Mouse (Mus musculus): ENCODE results near the gene Acat2.
"Not testable (repeated sequence)": the region's sequence is repeated elsewhere in the genome, so short reads cannot be mapped to it uniquely, and the experiment has no call there.

The Acat2 gene

DNA sequence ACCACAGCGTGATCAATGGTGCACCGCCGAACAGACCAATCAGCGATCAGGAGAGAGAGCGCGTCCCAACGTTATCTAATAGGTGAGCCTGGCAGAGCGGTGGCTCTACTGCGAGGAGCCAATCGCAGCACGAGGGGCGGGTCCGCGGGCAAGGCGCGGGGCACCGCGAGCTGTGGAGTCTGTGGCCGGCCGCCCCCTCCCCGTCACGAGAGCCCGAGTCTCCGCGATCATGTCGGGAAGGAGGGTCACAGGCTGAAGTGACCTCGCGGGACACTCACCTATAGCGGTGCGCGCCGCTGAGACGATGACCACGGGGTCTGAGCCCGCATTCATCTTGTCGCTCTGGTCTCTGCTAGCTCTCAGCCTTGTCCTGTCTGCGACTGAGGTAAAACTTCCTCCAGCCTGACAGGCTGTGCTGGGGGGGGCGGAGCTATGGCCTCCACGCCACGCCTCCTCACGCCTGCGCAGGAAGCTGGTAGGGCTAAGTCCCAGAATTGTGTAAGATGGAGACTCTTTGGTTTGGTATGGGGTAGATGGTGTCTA, at the start of gene Acat2:
Acat2 (minus strand) TSS at position 417 of the 543 bp plus-strand sequence.
- DNase-seq (ENCODE audit: low spot score in 2 of 2), result peak; percentile 88 to 95

- no peak for DNase-seq (ENCODE audit: low spot score in 2 of 2)
These were observed 49.3 kb upstream of the Acat2 start for GRCm38 (mm10) chr17:13009887-13010286.

DNA sequence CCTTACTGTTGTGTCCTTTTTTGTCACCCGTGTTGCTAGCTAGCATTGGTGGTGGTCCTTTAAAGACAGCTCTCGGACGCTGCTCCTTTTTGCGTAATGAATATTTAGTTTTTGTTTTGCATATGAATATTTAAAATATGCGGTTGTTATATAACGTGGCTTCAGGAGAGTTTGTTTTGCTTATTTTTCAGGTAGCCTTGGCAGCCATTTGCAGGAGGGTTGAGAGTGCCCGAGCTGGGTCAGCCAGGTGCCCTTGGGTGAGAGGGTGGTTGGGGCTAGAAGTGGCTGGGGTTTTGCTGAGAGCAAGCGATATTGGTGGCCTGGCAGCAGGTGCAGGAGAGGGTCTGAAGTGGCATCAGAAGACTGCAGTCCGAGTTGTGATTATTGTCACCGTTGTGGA, 48.0 kb upstream of the Acat2 start:
- DNase-seq (ENCODE audit: low spot score in 2 of 2), result peak in 1 of 2 experiments; percentile 17

DNA sequence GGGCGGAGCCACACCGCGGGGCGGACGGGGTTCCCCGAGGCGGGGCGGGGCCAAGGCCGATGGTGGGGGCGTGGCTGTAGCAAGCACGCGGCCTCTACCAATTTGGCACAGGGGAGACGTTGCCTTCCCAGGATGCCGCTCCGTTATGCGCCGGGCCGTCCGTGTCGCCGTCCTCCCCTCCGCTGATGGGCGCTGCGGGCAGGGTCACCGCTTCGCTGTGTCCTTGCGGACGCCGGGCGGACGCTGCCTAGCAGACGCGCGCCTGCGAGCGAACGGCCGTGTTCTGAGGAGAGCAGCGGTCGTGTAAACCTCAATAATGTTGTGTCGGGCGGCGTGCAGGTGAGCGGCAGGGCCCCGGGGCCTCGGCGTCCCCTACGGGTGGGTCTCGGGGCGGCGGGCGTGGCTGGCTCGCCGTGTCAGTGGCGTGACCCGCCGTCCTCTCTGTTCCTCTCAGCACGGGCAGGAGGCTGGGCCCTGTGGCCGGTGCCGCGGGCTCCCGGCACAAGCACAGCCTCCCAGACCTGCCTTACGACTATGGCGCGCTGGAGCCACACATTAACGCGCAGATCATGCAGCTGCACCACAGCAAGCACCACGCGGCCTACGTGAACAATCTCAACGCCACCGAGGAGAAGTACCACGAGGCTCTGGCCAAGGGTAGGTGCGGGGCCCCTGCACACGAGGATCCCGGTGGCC, 47.3 kb upstream of the Acat2 start:
- peak; percentile 99 for DNase-seq (ENCODE audit: low spot score in 2 of 2)

- no peak for DNase-seq (ENCODE audit: low spot score in 2 of 2)
These were observed 46.4 kb upstream of the Acat2 start for GRCm38 (mm10) chr17:13006984-13007383.

- DNase-seq (ENCODE audit: low spot score in 2 of 2), result not testable (repeated sequence)
These were observed 46.0 kb upstream of the Acat2 start, which contains the start of gene Sod2 for GRCm38 (mm10) chr17:13006546-13006945. Sod2 (plus strand) TSS chr17:13006846.

DNA sequence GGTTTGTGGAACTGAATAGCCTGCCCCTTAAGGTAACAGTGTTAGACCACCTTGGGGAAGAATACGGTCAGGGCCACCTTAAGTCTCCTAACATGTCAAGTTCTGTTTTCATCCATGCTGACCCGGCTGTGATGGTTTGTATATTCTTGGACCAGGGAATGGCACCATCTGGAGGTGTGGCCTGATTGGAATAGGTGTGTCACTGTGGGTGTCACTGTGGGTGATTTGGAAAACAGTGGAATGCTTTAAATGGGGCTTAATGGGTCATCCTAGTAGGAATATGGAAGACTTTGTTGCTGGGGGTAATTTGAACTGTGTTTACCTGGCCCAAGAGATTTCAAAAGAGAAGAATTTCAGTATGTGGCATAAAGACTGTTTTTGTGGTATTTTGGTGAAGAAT, 43.9 kb upstream of the Acat2 start:
- not testable (repeated sequence) for DNase-seq (ENCODE audit: low spot score in 2 of 2)

DNA sequence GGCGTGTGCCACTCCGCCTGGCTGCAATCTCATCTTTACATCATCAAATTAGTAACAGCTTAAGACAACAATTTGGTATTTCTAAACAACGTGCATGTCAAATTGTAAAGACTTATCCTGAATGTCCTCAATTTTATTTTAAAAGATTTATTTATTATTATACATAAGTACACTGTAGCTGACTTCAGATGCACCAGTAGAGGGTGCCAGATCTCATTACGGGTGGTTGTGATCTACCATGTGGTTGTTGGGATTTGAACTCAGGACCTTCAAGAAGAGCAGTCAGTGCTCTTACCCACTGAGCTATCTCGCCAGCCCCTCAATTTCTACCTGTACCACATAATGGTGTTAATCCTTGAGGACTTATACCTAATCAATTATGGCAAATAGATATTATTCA, 41.7 kb upstream of the Acat2 start:
- not testable (repeated sequence) for DNase-seq (ENCODE audit: low spot score in 2 of 2)

GRCm38 (mm10) chr17:12999069-12999468, 38.5 kb upstream of the Acat2 start:
- DNase-seq (ENCODE audit: low spot score in 2 of 2), result no peak

GRCm38 (mm10) chr17:12997890-12998289, 37.3 kb upstream of the Acat2 start:
- DNase-seq (ENCODE audit: low spot score in 2 of 2), result no peak

GRCm38 (mm10) chr17:12996345-12996744, 35.8 kb upstream of the Acat2 start:
- DNase-seq (ENCODE audit: low spot score in 2 of 2), result no peak

- DNase-seq (ENCODE audit: low spot score in 2 of 2), result no peak
These were observed 33.5 kb upstream of the Acat2 start, which contains the start of gene Wtap for GRCm38 (mm10) chr17:12994069-12994468. Wtap (minus strand) TSS chr17:12994169.

DNA sequence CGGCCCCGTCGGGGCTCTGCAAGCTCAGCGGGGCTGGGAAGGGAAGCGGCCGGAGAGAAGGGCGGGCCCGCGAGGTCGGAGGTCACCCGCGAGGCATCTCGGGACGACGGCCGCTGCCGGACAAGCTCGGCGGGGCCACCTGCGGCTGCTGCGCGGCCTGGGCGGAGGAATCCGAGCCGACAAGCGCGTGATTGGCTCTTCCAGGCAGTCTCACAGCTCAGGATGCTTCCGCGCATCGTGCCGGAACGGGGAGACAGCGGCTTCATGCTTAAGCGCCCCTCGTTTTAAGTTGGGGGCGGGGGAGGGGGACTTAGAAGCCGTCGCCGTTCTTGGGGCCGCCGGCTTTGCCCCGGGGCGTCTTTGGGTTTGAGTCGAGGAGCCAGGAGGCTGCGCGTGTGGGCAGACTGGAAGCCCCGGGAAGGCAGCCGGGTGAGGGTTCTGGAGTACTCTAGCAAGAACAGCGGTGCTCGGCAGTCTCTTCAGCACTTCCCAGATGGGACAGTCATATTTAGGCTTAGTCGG, 32.0 kb upstream of the Acat2 start:
- DNase-seq (ENCODE audit: low spot score in 2 of 2), result peak; percentile 94 to 98

- DNase-seq (ENCODE audit: low spot score in 2 of 2), result peak; percentile 84 to 92
These were observed 31.2 kb upstream of the Acat2 start for GRCm38 (mm10) chr17:12991635-12992358.

DNA sequence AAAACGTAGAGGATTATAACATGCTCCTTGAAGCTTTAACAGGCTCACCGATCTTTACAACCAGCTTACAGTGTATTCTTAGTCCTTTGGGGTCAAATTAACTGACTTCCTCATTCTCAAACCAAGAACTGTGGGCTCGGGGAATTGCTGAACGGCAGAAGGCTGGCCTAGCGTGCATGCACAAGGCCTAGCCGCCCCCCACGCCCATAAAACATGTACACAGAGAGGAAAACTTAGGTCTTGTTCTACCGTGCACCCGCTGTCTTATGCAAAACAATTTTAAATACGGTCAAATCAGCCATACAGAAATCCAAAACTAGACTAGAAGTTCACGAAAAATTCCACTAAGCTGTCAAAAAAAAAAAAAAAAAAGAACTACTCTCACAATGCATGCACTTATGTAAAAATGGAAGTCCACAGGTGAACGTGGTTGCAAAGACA, 30.7 kb upstream of the Acat2 start:
- no peak for DNase-seq (ENCODE audit: low spot score in 2 of 2)

GRCm38 (mm10) chr17:12990567-12991145, 30.1 kb upstream of the Acat2 start:
- no peak for DNase-seq (ENCODE audit: low spot score in 2 of 2)

- not testable (repeated sequence) for DNase-seq (ENCODE audit: low spot score in 2 of 2)
These were observed 27.5 kb upstream of the Acat2 start for GRCm38 (mm10) chr17:12988096-12988495.

GRCm38 (mm10) chr17:12983988-12984387, 23.4 kb upstream of the Acat2 start:
- no peak for DNase-seq (ENCODE audit: low spot score in 2 of 2)

DNA sequence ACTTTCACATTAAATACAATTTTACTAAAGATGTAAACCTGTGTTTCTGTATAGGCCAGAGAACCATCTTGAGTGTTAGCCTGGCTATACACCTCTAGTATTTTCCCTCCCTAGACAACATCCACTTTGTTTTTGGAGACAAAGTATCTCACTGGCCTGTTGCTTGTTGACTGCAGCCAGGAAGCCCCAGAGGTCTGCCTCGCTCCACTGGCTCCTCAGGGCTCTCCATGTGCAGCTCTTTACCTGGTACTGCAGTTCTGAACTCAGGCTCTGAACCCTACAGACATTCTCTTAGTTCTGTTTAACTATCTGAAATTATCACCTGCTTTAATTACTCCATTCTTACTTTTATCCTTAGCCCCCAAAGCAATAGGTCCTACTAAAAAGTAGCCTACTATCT, 18.0 kb upstream of the Acat2 start:
- DNase-seq (ENCODE audit: low spot score in 2 of 2), result no peak

DNA sequence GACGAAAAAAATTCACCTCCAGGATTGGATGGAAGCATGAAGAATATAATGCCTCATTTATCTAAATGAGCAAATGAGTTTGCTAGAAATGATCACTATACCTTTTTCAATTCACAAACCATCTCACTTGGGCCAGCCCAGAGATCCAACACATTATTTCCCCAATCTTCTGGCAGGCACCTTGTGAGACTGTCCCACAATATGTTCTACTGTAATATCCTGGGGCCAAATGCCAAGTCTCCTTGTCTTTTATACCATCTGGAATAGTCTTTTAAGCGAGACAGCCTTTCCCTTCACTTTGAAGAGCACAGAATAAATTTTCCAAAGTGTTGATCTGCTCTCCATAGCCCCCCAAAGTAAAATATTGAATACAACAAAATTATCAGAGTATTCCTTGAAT, 13.3 kb upstream of the Acat2 start:
- DNase-seq (ENCODE audit: low spot score in 2 of 2), result no peak

DNA sequence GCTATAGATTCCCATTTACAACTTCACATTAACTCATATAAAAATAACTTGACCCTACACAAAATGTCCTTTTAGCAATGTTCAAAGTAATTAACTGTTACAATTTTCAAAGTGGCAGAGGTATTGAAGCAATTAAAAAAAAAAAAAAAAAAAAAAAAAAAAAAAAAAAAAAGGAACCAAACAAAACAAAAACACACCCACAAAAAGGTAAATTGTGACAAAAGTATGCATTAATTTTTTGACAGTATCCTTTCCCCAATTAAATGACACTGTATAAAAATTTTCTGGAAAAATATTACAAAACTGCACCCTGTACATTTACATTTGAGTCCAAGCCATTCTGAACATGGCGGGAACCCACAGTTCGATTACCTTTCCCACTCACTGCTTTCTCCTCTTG, 6.6 kb upstream of the Acat2 start:
- DNase-seq (ENCODE audit: low spot score in 2 of 2), result no peak

DNA sequence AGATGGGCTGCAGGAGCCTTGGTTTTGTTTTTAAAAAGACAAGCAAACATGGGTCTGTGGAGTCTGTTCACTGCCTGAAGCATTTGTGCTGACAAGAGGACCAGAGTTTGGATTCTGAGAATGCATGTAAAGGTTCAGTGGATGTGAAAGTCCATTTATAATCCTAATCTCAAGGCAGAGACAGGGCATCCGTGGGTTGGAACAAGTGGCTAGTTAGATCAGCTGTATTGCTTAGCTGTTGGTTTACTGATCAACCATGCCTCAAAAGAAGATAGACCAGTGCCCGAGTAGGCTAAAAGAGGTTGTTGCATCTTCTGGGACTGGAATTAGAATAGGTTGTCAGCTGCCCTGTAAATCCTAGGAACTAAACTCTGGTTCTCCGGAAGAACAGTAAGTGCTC, 2.9 kb upstream of the Acat2 start:
- no peak for DNase-seq (ENCODE audit: low spot score in 2 of 2)
